Mouse (Mus musculus) midbrain, postnatal 0 days (tissue): Measurements from ENCODE around the gene Gm10300. TPM values are rescaled to one million over a fixed set of nuclear protein-coding genes. Genes with fewer than 3 reads are reported as not detected.

Source experiments
- ATAC-seq: fragments of 200-750 bp; cut with Nextera tagmentation; 2 replicates; pipeline ENCODE4 v1.8.0; 2017; ENCODE audit warnings: moderate number of reproducible peaks, mild to moderate bottlenecking, moderate TSS enrichment, moderate library complexity; ENCODE audit not compliant: low FRiP score
- DNase-seq: peaks from one replicate; pipeline ENCODE4 v3.0.0-alpha.2; 2015; ENCODE audit warnings: low spot score
- H3K27ac ChIP-seq: fragments of 300-500 bp; sonication (generic); 2 replicates; pipeline ENCODE4 v1.5.1; 2014; ENCODE audit warnings: low read depth, mild to moderate bottlenecking, low read length, mixed read lengths
- H3K27me3 ChIP-seq: fragments of 300-500 bp; sonication (generic); 2 replicates; pipeline ENCODE4 v1.6.1; 2014; ENCODE audit warnings: low read length, control low read depth, mixed read lengths; ENCODE audit not compliant: insufficient read depth
- H3K36me3 ChIP-seq: fragments of 300-500 bp; sonication (generic); 2 replicates; pipeline ENCODE4 v1.6.1; 2014; ENCODE audit warnings: low read length, control low read depth, mixed read lengths; ENCODE audit not compliant: insufficient read depth
- H3K4me1 ChIP-seq: fragments of 300-500 bp; sonication (generic); 2 replicates; pipeline ENCODE4 v1.6.1; 2014; ENCODE audit warnings: mild to moderate bottlenecking, control low read depth, antibody characterized with exemption, low read length, mixed read lengths; ENCODE audit not compliant: insufficient read depth
- H3K4me2 ChIP-seq: fragments of 300-500 bp; sonication (generic); 2 replicates; pipeline ENCODE4 v1.6.1; 2014; ENCODE audit warnings: low read depth, mild to moderate bottlenecking, low read length, mixed read lengths; ENCODE audit not compliant: poor library complexity, severe bottlenecking
- H3K4me3 ChIP-seq: fragments of 300-500 bp; sonication (generic); 2 replicates; pipeline ENCODE4 v1.5.1; 2014; ENCODE audit warnings: low read depth, mild to moderate bottlenecking, low read length, moderate library complexity
- H3K9ac ChIP-seq: fragments of 300-500 bp; sonication (generic); replicated peaks from 2 replicates; pipeline ENCODE4 v1.6.1; 2014; ENCODE audit warnings: mild to moderate bottlenecking, low read length, moderate library complexity, mixed read lengths; ENCODE audit not compliant: poor library complexity, severe bottlenecking
- H3K9me3 ChIP-seq: fragments of 300-500 bp; sonication (generic); 2 replicates; pipeline ENCODE4 v1.6.1; 2016; ENCODE audit warnings: low read length, control low read depth
- CTCF ChIP-seq: IDR thresholded peaks from 2 replicates; pipeline ENCODE4 v1.5.1; 2016; ENCODE audit warnings: antibody characterized with exemption, mild to moderate bottlenecking
- WGBS: fragments of 180-500 bp; shearing (Covaris S2); extraction: QIAGEN DNeasy Blood & Tissue Kit; methylation state at CpG from one replicate; pipeline ENCODE4 v1.1.7; 2014; 5-methylcytosine and 5-hydroxymethylcytosine counted together
- polyA plus RNA-seq: library from polyadenylated mRNA; unstranded; fragments of >200 nt; fragmentation: Nextera tagmentation; extraction: Ambion mirVana; gene quantifications from 2 replicates; pipeline ENCODE4 v1.2.1, GENCODE M21; 2015
- total RNA-seq: library from RNA; depleted of rRNA; stranded (reverse); fragments of >200 nt; gene quantifications from 2 replicates; pipeline ENCODE4 v1.2.3, GENCODE M21; 2014; rRNA removed

Gm10300 gene
- total and polyA plus RNA-seq, 2 experiments from 2014 or later, result 0.05 to 0.06 TPM

GRCm38 (mm10) chr4:132116315-132116714 is 41.8 kb downstream of the Gm10300 start:
- Histone ChIP-seq H3K27ac (no peak overlapping the region), H3K9ac (no peak overlapping the region), H3K4me3 (no peak overlapping the region), H3K27me3 (no peaks in the 10 kb centered on the region), H3K36me3 (no peaks in the 10 kb centered on the region), H3K4me1 (no peaks in the 10 kb centered on the region), H3K9me3 (no peaks in the 10 kb centered on the region), H3K4me2 (no peak overlapping the region)
- 86% methylated on average over 4 of the region's 4 CpGs for WGBS
- ATAC-seq (no peak), DNase-seq (no peak)
- TF ChIP-seq CTCF, result no peak

DNA sequence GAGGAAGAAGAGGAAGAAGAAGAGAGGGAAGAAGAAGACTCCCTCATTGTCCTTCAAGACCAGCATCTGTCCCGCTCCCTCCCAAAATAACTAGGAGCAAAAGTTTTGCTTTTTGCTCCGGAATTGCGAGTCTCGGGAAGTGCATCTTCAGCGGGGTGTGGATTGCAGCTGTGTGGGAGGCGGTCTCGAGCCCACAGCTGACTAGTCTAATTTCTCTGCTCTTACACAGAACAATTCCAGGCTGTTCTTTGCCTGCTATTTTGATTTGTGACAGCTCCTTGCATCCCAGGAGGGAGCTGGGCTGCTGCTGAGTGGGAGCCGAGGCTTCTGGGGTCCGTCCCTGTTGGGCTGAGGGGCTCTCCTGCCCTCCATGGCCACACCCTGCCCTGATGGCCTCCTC is 45.1 kb downstream of the Gm10300 start:
- 62% methylated on average over 9 of the region's 9 CpGs for WGBS
- no peaks in the 10 kb centered on the region for H3K4me1 ChIP-seq
- no peak overlapping the region for H3K4me2 ChIP-seq
- no peaks in the 10 kb centered on the region for H3K36me3 ChIP-seq
- no peak overlapping the region for H3K4me3 ChIP-seq
- no peak for TF ChIP-seq CTCF
- H3K27ac ChIP-seq, result no peak overlapping the region
- no peak overlapping the region for H3K9ac ChIP-seq
- no peaks in the 10 kb centered on the region for H3K27me3 ChIP-seq
- DNase-seq (no peak), ATAC-seq (no peak)
- no peaks in the 10 kb centered on the region for H3K9me3 ChIP-seq

- ATAC-seq (no peak), DNase-seq (no peak)
- Histone ChIP-seq H3K36me3 (no peaks in the 10 kb centered on the region), H3K27ac (no peak overlapping the region), H3K27me3 (no peaks in the 10 kb centered on the region), H3K9ac (no peak overlapping the region), H3K4me3 (no peak overlapping the region), H3K9me3 (no peaks in the 10 kb centered on the region), H3K4me2 (no peak overlapping the region), H3K4me1 (no peaks in the 10 kb centered on the region)
- 83% methylated on average over 5 of the region's 5 CpGs for whole genome bisulfite sequencing
- TF ChIP-seq CTCF, result peak; percentile 26
Observed at GRCm38 (mm10) chr4:132121674-132122073, 47.2 kb downstream of the Gm10300 start.

- WGBS, result 93% methylated on average over 1 of the region's 1 CpGs
Observed at GRCm38 (mm10) chr4:132123166-132123565, 48.7 kb downstream of the Gm10300 start.

More at GRCm38 (mm10) chr4:132123166-132123565, 48.7 kb downstream of the Gm10300 start:
- H3K9ac ChIP-seq, result no peak overlapping the region
- no peaks in the 10 kb centered on the region for H3K27me3 ChIP-seq
- H3K4me2 ChIP-seq, result no peak overlapping the region
- H3K36me3 ChIP-seq, result no peaks in the 10 kb centered on the region
- no peaks in the 10 kb centered on the region for H3K4me1 ChIP-seq
- no peak overlapping the region for H3K27ac ChIP-seq
- DNase-seq (no peak), ATAC-seq (no peak)
- TF ChIP-seq CTCF, result no peak
- H3K4me3 ChIP-seq, result no peak overlapping the region
- H3K9me3 ChIP-seq, result no peaks in the 10 kb centered on the region

Other genes starting within 250 kb of the Gm10300 start
- 34.2 and 37.0 TPM in 2 replicates for gene Ptpru, start 236.4 kb upstream of the Gm10300 start, total RNA-seq
- 22.2 and 22.8 TPM in 2 replicates for gene Ptpru, start 236.4 kb upstream of the Gm10300 start, polyA plus RNA-seq
- gene Mecr, start 231.2 kb upstream of the Gm10300 start, total RNA-seq, result 24.5 and 28.7 TPM in 2 replicates
- 30.4 and 31.7 TPM in 2 replicates for gene Mecr, start 231.2 kb upstream of the Gm10300 start, polyA plus RNA-seq
- gene Srsf4, start 201.1 kb upstream of the Gm10300 start, total RNA-seq, result 29.3 and 30.2 TPM in 2 replicates
- 82.6 and 86.2 TPM in 2 replicates for gene Srsf4, start 201.1 kb upstream of the Gm10300 start, polyA plus RNA-seq
- 1.0 and 4.3 TPM in 2 replicates for gene Tmem200b, start 152.9 kb upstream of the Gm10300 start, total RNA-seq
- 0.22 and 0.28 TPM in 2 replicates for gene Tmem200b, start 152.9 kb upstream of the Gm10300 start, polyA plus RNA-seq
- 70.4 and 77.1 TPM in 2 replicates for gene Epb41, start 624 bp downstream of the Gm10300 start, total RNA-seq
- 29.4 and 29.9 TPM in 2 replicates for gene Epb41, start 624 bp downstream of the Gm10300 start, polyA plus RNA-seq
- gene Oprd1, start 69.8 kb downstream of the Gm10300 start, total RNA-seq, result 2.2 and 2.6 TPM in 2 replicates
- gene Oprd1, start 69.8 kb downstream of the Gm10300 start, polyA plus RNA-seq, result 0.65 and 0.79 TPM in 2 replicates
- 53.5 and 62.7 TPM in 2 replicates for gene Ythdf2, start 137.6 kb downstream of the Gm10300 start, total RNA-seq
- gene Ythdf2, start 137.6 kb downstream of the Gm10300 start, polyA plus RNA-seq, result 96.7 and 117 TPM in 2 replicates
- 10.6 and 21.0 TPM in 2 replicates for gene Gmeb1, start 186.9 kb downstream of the Gm10300 start, total RNA-seq
- 28.8 and 30.5 TPM in 2 replicates for gene Gmeb1, start 186.9 kb downstream of the Gm10300 start, polyA plus RNA-seq
- 9.0 and 19.8 TPM in 2 replicates for gene Taf12, start 199.7 kb downstream of the Gm10300 start, total RNA-seq
- 30.3 and 33.1 TPM in 2 replicates for gene Taf12, start 199.7 kb downstream of the Gm10300 start, polyA plus RNA-seq
- 0.38 and 3.3 TPM in 2 replicates for gene Rab42, start 228.7 kb downstream of the Gm10300 start, total RNA-seq
- gene Rab42, start 228.7 kb downstream of the Gm10300 start, polyA plus RNA-seq, result 4.2 and 4.3 TPM in 2 replicates